Mouse (Mus musculus): ENCODE measurements around the gene Jpt1. TPM values are rescaled to one million over a fixed set of nuclear protein-coding genes. Genes with fewer than 3 reads are reported as not detected.

Jpt1 gene
- total and polyA plus RNA-seq, 3 experiments, result 294 to 479 (median 439) TPM

- TF ChIP-seq MAFK (IDR thresholded peaks at IDR 0.05; ENCODE audit: insufficient replicate concordance, low read length), result no peak
- TF ChIP-seq MYC (IDR thresholded peaks at IDR 0.05; ENCODE audit: low read depth, low read length), result no peak
- TF ChIP-seq GABPA (IDR thresholded peaks at IDR 0.05; ENCODE audit: insufficient replicate concordance, low read depth, low read length), result no peak
- TF ChIP-seq ELF1 (IDR thresholded peaks at IDR 0.05; ENCODE audit: low read depth, low read length), result no peak
- TF ChIP-seq BHLHE40 (IDR thresholded peaks at IDR 0.05; ENCODE audit: low read depth, low read length), result no peak
- no peak for TF ChIP-seq TBP (conservative IDR thresholded peaks at IDR 0.05; ENCODE audit: low read depth, low read length)
- no peak for TF ChIP-seq MEF2A (IDR thresholded peaks at IDR 0.05; ENCODE audit: borderline replicate concordance, low read depth, low read length)
- no peak for TF ChIP-seq SIN3A (IDR thresholded peaks at IDR 0.05; ENCODE audit: low read length)
- TF ChIP-seq NRF1 (IDR thresholded peaks at IDR 0.05; ENCODE audit: low read depth, low read length), result no peak
- TF ChIP-seq ZKSCAN1 (IDR thresholded peaks at IDR 0.05; ENCODE audit: borderline replicate concordance, low read depth, low read length), result no peak
- TF ChIP-seq USF2 (conservative IDR thresholded peaks at IDR 0.05; ENCODE audit: low read depth, low read length), result no peak
- dilution Hi-C loops (cut with MboI; ENCODE audit: extremely low pct_ligation_motif_present, extremely low pct_unique_long_range_greater_than_20kb, low sequenced_read_pairs) (no loop called here), in situ Hi-C loops (cut with MboI; ENCODE audit: low pct_ligation_motif_present, low pct_unique_long_range_greater_than_20kb, low sequenced_read_pairs) (no loop called here)
- Histone ChIP-seq H3K27me3 (replicated peaks) (peaks cover 31% of the 10 kb centered on the region), H3K9ac (ENCODE audit: insufficient read depth, low read depth) (no peak overlapping the region), H3K4me3 (replicated peaks in 1 of 3; ENCODE audit: low read depth in 2 of 3, low read length in 2 of 3, poor library complexity in 1 of 3) (no peak overlapping the region), H3K4me1 (ENCODE audit: control insufficient read depth in 1 of 2, insufficient read depth in 2 of 2) (peaks cover 5 to 31% of the 10 kb centered on the region in 2 experiments; a peak in 3 of 4 replicates), H3K79me2 (replicated peaks; ENCODE audit: control insufficient read depth, extremely low read depth, insufficient read depth, poor library complexity, severe bottlenecking) (no peaks in the 10 kb centered on the region), H3K36me3 (replicated peaks in 1 of 2; ENCODE audit: control insufficient read depth in 1 of 2, insufficient read depth in 1 of 2, low read length in 1 of 2) (no peaks in the 10 kb centered on the region), H3K9me3 (replicated peaks; ENCODE audit: low read length) (peaks cover 20% of the 10 kb centered on the region), H3K4me2 (ENCODE audit: insufficient read depth, low read depth, poor library complexity, severe bottlenecking) (no peak overlapping the region), H3K27ac (ENCODE audit: insufficient read depth, low read depth) (no peak overlapping the region)
- no peak for DNase-seq (ENCODE audit: extremely low read depth)
Observed at GRCm38 (mm10) chr11:115453306-115453705, 60.9 kb downstream of the Jpt1 start.

GRCm38 (mm10) chr11:115452281-115452860, 61.8 kb downstream of the Jpt1 start:
- Histone ChIP-seq H3K27ac (ENCODE audit: insufficient read depth, low read depth) (no peak overlapping the region), H3K4me1 (ENCODE audit: control insufficient read depth in 1 of 2, insufficient read depth in 2 of 2) (peaks cover 6 to 29% of the 10 kb centered on the region in 2 experiments), H3K9ac (ENCODE audit: insufficient read depth, low read depth) (no peak overlapping the region), H3K36me3 (replicated peaks in 1 of 2; ENCODE audit: control insufficient read depth in 1 of 2, insufficient read depth in 1 of 2, low read length in 1 of 2) (no peaks in the 10 kb centered on the region), H3K79me2 (replicated peaks; ENCODE audit: control insufficient read depth, extremely low read depth, insufficient read depth, poor library complexity, severe bottlenecking) (no peaks in the 10 kb centered on the region), H3K4me3 (replicated peaks in 1 of 3; ENCODE audit: low read depth in 2 of 3, low read length in 2 of 3, poor library complexity in 1 of 3) (no peak overlapping the region), H3K4me2 (ENCODE audit: insufficient read depth, low read depth, poor library complexity, severe bottlenecking) (no peak overlapping the region), H3K9me3 (replicated peaks; ENCODE audit: low read length) (peaks cover 20% of the 10 kb centered on the region), H3K27me3 (replicated peaks) (peaks cover 40% of the 10 kb centered on the region)
- DNase-seq (ENCODE audit: extremely low read depth), result no peak
- in situ Hi-C loops (cut with MboI; ENCODE audit: low pct_ligation_motif_present, low pct_unique_long_range_greater_than_20kb, low sequenced_read_pairs) (no loop called here), dilution Hi-C loops (cut with MboI; ENCODE audit: extremely low pct_ligation_motif_present, extremely low pct_unique_long_range_greater_than_20kb, low sequenced_read_pairs) (no loop called here)
- TF ChIP-seq USF1 (IDR thresholded peaks at IDR 0.05; ENCODE audit: low read depth, low read length), result no peak
- TF ChIP-seq POLR2AphosphoS2 (IDR thresholded peaks at IDR 0.05; ENCODE audit: low read depth, low read length), result no peak
- TF ChIP-seq ELF1 (IDR thresholded peaks at IDR 0.05; ENCODE audit: low read depth, low read length), result no peak
- no peak for TF ChIP-seq MYC (IDR thresholded peaks at IDR 0.05; ENCODE audit: low read depth, low read length)
- no peak for TF ChIP-seq CHD2 (IDR thresholded peaks at IDR 0.05; ENCODE audit: low read length)
- TF ChIP-seq HCFC1 (IDR thresholded peaks at IDR 0.05; ENCODE audit: low read depth, low read length), result no peak
- no peak for TF ChIP-seq JUN (IDR thresholded peaks at IDR 0.05; ENCODE audit: insufficient read depth, low read depth, low read length)
- TF ChIP-seq ZKSCAN1 (IDR thresholded peaks at IDR 0.05; ENCODE audit: borderline replicate concordance, low read depth, low read length), result no peak
